Mouse (Mus musculus) layer of hippocampus, postnatal 14 days (tissue): ENCODE measurements around the gene Rsbn1l. TPM values are rescaled to one million over a fixed set of nuclear protein-coding genes. Genes with fewer than 3 reads are reported as not detected.

ENCODE experiments used
- DNase-seq, 2 experiments: peaks; one replicate each; pipeline ENCODE4 v3.0.0; 2021 to 2022; ENCODE audit warnings: low spot score in 2 of 2, mixed read lengths in 1 of 2
- total RNA-seq, 2 experiments: library from RNA; stranded (reverse); gene quantifications; 2 replicates each; pipeline ENCODE4 v1.2.3; 2021

Rsbn1l gene
- total RNA-seq, 2 experiments from 2014 or later: 13.9 to 15.5 TPM

DNA sequence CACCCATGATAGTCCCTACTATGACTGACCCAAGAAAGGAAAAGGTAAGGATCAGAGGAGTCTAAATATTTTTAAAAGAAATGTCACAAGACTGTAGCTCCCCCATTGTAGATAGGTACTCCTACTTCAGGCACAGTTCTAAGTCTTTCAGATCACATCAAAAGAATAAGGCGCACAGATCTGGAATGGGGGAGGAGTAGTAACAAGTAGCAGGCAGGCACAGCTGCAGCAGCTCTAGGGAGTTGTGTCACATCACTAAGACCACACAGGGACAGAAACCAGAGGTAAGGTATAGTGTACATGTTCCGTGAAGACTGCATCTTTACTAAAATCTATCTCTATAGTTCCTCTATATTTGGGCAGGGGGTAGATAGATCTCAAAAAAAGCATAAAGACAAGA is 44.5 kb downstream of the Rsbn1l start:
- DNase-seq: no peak

DNA sequence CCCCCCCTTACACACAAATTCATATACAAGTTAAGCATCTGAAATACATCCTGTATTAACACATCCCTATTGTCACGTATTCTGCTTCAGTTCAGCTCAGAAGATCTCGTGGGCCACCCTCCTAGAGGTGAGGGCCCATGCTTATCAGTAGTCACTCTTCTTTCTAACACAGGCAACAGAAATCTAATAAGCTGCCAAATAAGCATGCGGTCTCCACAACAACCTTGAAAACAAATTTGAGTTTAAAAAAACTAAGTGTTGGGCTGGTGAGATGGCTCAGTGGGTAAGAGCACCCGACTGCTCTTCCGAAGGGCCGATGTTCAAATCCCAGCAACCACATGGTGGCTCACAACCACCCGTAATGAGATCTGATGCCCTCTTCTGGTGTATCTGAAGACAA is 50.0 kb downstream of the Rsbn1l start:
- DNase-seq: no peak

DNA sequence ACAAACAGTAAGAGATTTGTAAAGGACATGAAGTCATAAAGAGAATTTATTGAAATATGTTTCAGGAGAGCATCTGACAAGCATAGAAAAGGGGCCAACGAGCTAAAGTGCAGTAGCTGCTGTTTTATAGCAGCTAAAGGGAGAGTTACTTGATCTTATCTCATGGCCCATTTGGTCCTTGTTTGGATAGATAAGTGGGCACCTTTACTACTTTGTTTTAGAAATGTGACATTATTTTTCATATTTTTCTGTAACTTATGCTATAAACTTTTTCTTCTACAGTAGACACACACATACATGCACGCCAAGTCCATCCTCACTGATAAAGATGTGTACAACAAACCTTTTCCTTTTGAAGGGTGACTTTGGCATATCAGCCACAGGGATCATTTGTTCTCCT is 50.8 kb downstream of the Rsbn1l start:
- DNase-seq: no peak

DNA sequence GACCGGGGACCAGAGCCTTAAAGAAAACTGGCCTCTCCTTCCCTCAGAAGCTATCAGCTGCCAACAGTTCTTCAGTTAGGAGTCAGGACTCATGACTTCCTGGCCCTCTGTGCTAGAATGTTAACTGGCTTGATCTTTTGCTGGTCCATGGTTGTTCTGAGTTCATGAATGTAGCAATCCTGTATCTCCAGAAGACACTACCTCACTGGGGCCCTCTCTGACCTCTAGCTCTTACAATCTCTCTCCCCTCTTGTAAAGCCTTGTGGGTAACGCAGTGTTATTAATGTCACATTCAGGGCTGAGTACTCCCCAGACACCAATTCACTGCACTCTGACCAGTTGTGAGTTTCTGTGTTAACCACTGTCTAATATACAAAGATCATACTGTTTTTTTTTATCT is 51.6 kb downstream of the Rsbn1l start:
- no peak for DNase-seq

DNA sequence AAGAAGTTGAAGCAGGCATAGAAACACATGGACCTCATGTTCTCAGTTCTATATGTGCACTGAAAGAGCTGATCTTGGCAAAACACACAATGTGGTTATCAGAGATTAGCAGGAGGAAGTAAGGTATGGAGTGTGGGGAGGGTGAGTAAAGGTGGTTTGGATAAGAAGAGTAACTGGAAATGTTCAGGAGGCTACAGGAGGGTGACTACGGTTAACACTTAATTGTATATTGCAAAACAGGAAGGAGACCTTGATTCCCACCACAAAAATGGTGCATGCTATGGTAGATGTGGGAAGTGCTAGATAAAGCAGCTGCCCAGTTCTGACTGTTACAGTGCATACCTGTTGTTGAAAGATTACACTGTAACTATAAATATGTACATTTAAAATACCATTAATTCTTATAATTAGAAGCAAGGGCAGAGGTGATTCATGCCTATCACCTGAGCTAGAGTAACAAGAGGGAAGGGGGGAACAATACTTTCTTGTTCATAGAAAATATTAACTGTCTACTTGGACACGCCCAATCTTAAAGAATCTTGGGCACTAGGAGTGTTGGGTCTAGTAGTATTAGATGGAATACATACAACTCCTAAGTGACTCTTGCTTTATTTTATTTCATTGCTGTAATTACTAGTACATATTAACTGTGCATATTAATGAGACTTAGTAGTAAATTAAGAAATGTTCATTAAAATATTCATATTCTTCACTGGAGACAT is 58.6 kb downstream of the Rsbn1l start:
- no peak for DNase-seq

DNA sequence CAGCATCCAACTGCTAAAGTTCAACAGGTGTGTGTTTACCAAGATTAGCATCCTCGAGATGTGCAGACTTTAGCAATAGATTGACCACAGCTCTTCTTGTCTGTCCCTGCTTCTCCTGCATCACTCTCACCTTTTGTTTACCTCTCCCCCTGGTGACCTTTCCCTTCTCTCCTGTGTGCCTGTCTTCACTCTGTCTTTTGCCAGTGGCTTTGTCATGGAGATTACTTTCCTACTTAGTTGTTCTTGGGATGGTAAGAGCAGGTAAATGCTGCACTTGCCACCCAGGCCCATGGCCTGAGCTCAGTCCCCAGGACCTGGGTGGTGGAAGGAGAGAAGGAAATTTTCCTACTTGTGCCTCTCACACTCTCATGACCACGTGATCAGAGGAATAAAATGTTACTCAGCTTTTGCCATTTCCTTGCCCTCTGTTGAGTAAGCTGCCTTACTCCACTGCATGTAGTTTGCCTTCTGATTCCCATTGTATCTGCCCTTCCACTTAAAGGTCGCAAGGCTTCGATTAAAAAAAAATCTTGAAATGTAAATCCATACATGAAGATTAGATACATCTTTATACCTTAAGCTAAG is 72.1 kb downstream of the Rsbn1l start:
- no peak for DNase-seq

DNA sequence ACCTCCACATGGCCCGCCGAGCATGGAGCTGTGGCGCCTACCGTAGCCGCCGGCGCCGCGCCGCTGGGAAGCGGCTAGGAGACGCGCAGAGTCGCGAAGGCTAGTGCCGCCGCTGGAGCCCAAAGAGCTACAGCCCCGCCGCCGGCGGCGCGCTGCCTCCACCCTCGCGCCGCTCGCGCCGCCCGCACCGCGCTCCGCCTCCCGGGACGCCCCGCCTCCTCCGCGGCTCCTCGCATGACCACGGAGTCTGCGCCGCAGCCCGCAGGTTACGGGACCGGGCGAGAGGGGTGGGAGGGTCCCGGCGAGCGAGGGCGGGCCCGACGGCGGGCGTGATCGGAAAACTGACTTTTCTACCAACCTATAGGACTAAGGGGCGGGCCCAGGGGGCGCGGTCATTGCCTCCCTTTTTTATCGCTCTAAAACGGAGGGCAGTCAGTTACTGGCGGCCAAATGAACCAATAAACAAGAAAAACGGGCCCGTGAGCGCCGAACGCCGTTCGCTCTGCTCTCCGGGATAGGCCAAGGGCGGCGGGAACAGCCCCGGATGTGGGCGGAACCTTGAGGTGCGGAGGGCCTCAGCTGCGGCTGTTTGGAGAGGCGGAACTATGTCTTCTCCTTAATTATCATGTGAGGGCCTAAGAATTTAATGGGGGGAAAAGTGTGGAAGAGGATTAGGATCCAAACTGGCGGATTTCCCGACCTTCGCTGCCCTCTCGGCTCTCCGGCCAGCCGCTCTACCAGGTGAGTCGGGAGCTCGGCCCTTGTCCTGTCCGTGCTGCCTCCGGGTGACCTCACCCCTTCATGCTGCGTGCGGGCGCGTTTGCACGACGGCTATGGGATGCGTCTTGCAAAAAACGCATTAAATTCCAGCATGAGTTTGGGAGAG is 74.0 kb downstream of the Rsbn1l start, which contains the start of the genes Phtf2 and Tmem60:
Gene Phtf2 (minus strand): TSS at position 210 of the 886 bp plus-strand sequence.
Gene Tmem60 (plus strand): TSS at position 277 of the 886 bp plus-strand sequence.
- DNase-seq: peak; percentile 95 to 98

DNA sequence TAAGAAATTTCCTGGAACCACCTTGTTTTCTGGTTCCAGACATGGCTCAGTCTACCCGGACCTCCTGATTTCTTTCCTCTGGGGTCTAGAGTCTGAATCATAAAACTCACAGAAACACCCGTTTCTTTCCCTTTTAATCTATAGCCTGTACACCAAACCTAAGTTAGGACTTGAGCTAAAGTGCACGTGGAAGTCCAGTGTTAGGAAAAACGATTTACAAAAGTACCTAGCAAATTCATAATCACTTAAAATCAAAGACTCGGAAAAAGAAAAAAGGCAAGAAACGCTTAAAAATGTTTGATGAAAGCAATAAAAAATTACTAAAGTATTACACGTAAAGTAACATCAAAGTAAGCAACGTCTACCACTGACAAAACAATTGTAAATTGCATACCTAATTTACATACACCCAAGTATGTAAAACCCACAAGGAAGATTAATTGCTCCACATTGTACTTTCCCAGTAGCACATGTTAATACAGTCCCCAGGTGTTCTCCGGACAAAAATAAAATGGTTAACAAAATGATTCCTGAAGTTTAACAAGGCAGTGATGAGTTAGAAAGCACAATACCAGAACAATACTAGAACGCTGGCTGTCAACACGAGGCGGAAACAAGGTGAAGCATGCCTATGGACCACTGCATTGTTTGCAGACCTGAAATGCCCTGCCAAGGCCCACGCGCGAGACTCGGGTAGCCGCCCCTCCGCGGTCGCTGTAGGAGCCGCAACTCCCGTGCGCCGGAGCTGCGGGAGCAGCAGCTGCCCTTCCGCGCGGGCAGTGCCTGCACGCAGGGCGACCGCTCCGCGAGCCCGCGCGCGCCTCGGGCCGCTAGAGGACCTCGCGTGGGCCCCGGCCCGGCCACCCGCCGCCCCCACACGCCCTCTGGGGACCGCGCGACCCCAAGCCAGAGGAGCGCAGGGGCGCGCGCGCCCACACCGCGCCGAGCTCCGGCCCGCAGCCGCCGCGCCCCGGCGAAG is 75.1 kb downstream of the Rsbn1l start:
- DNase-seq: peak; percentile 41 to 57

DNA sequence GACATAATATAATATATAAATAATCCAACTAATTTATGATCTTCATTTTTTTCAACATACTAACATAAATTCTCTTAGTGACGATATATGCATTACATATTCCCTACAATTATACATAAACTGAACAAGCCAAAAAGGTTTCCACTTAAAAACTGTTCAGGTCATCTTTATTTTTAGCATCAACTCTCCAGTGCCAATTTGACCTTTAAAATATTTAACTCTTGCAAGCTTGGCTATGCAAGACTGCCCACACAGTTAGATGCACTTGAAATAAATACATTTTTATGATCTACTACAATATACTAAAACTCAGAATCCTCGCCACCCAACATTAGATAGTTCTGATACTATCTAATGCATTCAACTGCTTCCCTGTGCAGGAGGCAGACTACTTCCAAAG is 75.8 kb downstream of the Rsbn1l start:
- DNase-seq: no peak

DNA sequence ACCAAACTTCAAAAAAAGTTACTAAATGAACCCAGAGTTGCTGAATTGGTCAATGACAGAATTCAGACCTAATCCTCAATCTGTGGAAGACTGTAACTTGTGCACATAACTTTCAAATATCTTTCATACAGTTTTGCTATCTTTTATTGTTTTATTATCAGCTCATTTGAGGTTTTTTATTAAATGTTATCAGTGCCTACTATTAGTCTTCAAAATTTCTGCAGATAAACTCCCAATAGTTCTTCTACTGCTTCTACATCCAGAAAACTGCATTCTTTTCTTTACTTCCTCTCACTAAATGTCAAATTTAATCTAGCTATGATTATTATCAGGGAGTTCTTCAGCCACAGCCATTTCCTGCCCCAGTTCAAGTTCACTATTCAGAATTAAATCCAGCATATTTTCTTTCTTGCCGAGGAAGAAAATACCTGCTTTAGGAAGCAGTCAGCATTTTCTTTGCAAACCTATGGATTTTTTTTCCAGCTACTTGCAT is 79.2 kb downstream of the Rsbn1l start:
- no peak for DNase-seq

DNA sequence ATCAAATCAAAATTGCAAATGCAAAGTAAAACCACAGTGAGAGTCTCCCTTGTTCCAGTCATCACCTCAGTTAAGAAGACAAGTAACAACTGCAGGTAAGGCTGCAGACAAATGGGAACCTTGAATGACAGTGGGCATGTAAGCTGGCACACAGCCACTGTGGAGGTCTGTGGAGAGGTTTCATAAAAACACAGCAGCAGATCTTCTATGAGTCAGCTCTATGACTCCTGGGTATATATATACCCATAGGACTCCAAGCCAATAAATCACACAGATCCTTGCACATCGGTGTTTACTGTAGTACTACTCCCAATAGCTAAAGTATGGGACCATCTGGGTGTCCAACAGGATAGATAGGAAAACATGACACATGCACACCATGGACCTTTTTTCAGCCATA is 83.1 kb downstream of the Rsbn1l start:
- no peak for DNase-seq

DNA sequence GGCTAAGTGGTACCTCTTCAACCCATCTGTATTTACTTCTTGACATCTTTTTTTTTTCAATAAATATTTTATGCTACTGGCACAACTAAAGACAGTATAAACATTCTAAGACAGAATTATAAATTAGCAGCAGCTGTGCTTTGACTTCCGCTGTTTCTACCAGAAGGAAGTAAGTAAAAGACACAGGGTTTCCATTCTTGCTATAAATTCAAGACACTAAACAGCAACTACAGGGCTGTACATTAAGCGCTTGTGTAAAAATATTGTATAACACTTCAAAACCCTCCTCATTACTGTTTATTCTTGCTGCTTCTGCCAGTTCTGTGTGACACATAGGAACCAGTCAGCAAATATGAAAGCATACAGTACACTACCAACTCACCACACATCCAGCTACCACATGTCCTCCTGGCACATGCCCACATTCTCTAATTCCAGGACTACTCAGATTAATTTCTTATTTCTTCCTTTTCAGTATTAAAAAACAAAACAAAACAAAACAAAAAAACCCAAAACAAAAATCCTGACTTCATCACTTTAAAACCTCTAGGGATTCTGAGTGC is 90.9 kb downstream of the Rsbn1l start:
- no peak for DNase-seq

DNA sequence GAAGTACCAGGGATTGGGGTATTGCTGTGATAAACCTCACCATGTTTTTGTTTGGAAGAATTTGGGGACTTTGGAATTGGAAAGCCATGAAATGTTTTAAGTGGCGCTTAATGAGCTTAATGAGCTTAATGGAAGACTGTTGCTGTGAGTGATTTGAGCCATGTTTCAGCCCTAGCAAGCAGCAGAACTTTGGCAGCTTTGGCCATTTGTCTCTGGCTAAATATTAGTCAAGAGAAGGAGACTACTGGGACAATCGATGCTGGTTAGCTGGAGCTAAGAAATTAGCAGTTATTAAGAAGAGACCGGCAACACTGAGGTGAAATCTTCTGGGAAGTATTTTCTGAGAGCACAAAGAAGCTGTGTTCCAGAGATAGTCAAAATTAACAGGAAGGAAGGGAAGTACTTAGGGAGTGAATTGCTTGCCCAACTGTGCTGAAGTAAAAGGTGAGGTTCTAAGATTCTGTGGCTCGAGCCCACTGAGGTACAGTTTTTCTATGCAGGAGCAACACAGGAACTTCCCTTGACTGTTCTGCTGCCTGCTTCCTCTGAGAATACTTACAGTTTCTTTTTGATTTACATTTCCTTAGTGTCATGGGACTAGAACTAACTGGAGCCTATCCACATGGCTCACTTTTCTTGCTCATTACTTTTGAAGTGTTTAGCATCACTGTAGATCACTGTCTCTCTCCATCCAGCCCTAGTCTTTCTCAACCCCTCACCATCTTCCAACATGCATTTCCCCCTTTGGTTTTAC is 91.8 kb downstream of the Rsbn1l start:
- no peak for DNase-seq

DNA sequence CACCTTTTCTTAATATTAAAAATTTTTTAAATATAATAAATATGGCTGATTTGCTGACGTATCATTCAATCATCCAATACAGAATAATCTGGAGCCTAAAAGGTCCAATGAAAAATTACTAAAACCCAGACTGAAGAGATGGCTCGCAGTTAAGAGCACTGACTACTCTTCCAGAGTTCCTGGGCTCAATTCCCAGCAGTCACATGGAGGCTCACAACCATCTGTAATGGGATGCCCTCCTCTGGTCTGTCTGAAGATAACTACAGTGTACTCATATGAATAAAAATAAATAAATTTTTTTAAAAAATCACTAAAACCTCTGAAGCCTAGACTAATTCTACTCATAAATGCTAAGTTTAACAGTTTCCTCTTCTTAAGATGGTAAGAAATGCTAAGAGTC is 94.3 kb downstream of the Rsbn1l start:
- DNase-seq: no peak

DNA sequence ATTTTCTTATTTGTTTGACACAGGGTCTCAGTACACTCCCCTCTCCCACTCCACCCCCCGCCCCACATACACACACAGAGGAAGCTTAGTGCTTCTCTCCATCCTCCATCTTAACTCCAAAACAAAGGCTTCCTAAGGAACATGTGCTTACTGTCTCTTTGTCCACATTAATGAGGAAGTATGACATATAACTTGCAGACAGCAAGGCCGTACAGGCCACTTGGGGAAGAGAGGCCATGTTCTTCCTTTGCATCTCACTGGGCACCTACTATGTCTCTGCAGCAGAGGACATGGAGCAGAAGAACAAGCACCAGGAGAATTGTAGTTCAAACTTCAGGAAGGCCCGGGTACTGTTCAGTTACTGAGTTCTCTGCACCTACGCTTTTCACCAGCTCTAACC is 95.6 kb downstream of the Rsbn1l start:
- DNase-seq: no peak

DNA sequence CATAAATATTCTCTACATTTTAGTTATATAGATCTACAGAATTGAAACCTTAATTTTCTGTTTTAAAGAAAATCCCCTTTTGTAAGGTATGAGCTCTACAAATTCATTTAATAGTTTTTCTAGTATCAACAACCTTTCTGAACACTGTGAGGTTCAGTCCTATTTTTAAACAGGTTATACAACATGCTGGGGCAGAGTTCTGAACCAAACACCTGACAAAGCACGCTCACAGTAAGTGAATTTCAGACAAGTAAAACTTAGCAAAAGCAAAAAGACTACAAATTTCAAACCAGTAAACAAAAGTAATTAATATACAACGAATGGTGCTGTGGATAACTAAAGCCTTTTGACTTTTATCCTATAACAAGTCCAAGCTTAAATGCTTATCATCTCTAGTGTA is 97.8 kb downstream of the Rsbn1l start:
- no peak for DNase-seq

DNA sequence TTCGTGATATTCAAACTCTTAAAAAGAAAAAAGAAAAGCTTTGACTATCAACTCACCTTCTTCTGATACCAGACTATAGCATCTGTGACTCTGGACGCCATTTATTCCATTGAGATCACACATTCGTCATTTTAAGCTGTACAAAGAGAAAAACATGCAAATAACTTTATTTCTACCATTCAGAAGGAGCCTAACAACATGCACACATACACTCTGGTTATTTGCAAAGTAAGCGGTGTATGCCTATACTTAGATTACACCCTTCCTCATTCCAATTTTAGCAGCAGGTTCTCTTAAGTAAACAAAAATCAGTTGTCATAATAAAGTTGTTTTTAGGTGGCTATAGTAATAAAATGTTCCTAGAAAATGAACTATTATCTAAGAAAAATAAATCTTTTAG is 101.1 kb downstream of the Rsbn1l start:
- DNase-seq: no peak

DNA sequence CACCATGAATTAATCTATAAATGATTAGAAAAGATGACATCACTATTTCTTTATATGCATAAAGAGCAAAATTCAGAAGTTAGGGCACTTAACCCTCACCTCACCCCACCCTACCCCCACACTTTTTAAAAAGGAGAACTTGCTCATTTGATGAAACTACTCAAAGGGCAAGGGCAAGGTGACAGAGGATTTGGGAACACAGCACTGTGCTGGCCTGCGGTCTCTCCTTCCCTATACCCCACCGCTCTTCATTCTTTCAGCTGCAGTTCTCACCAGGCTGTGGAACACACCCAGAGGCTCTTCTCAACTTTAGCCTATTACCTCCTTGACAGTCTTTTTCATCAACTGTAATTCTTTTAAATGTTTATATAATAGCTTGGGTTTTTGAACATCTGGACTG is 109.2 kb downstream of the Rsbn1l start:
- no peak for DNase-seq

DNA sequence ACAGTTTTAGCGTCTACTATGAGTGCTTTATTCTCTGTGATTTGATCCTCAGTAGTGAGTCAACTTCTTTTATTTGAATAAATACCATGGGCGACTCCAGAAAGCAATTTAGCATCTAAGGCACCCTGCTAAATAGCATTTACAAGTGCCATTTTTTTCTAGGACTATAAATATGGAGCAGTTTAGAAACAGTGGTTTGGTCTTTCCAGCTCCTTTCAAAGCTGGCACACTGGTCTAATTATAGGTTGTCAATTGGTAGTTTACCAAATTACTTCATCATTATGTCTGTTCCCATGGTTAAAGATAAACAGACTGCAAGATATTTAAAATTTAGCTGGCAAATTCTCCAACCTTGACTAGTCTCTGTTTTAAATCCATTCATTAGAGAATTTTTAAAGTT is 112.4 kb downstream of the Rsbn1l start:
- peak in 1 of 2 experiments; percentile 44 for DNase-seq

DNA sequence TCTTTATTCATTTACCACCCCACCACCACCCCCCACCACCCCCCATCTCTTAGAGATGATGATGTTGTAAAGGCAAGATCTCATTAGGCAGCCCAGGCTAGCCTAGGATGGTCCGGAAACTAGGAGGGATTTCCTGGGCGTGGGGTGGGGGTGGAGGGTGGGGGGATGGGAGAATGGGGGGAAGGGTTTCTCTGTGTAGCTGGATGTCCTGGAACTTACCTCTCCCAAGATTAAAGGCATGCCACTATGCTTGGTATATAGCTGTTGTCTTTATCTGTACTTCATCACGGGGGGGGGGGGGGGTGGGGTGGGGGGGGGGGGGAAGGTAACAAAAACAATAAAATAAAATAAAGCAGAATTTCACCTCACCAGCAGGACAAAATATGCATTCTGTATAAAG is 112.8 kb downstream of the Rsbn1l start:
- no peak for DNase-seq
